Mouse (Mus musculus) kidney, adult 18-20 months (tissue): ENCODE data around the gene Rnf181.

Experiments
- DNase-seq: peaks from one replicate; pipeline ENCODE4 v3.0.0; 2021

Gene Rnf181

DNA sequence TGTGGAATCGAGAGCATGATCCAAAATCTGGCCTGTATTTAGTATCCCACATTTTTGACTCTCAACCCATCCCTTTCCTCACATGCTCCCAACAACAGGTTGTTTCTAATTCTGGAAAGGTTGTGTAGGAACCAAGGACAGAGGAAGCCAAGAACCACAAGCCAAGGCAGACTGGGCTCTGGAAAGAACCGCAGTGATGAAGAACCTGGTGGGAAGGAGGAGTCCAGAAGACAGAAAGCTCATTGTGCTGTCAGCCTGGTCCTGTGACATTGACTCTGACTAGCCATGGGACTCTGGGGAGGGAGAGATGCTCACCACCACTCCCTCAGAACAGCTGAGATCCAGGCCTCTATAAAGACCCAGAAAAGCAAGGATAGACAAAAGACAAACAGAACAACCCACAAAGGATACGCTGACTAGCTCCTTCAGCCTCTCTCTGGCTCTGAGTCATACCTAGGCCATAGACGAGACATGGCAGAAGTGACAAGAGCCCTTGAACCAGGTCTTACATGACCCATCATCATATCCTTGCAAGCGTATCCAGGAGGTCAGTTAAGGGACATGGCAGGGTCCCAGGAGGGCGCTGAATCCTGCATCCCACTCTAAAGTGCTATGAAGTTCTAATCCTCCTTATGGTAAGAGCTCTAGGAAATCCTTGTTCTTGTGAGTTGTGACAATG is 16.5 kb upstream of the Rnf181 start:
- no peak for DNase-seq

DNA sequence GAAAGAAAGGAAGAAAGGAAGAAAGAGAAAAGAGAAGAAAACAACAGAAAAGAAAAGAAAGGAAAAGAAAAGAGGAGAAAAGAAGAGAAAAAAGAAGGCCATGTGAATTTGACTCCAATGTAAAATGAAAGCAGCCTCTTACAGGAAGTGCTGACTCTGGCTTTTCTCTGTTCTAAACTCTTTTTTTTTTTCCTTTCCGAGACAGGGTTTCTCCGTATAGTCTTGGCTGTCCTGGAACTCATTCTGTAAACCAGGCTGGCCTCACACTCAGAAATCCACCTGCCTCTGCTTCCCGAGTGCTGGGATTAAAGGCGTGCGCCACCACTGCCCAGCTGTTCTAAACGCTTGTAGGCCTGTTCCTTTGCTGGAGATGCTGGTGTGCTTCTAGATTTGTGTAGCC is 15.7 kb upstream of the Rnf181 start:
- DNase-seq: no peak

DNA sequence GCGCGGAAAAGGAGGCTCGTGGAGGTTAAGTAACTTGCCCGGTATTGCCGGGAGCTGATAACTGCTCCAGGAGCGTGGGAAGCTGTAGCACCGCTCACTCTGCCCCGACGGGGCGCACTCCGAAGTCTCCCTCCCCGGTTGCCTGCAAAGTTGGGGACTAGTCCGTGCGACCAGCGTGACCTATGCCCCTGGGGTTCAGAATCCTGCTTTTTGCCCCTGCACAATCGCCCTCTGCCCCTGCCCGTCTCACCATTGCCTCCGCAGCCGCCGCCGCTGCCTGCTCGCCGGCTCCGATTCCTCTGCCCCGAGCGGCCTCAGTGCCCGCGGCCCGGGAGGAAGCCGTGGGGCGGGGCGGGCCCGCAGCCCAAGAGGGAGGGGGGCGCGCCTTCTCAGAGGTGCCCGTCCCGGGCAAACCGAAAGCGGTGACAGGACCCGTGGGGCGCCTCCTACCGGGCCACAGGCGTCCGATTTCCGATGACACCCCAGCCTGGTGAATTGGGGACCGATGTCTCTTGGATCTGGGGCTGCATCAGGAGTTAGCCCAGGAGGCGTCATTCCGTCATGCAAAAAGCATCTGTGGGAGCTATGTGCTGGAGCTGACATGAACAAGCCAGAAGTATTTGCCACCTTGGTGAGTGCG is 13.5 kb upstream of the Rnf181 start, which contains the start of gene Vamp5:
TSS of gene Vamp5 (minus strand) at position 338 of the 640 bp plus-strand sequence.
- peak; percentile 90 for DNase-seq

DNA sequence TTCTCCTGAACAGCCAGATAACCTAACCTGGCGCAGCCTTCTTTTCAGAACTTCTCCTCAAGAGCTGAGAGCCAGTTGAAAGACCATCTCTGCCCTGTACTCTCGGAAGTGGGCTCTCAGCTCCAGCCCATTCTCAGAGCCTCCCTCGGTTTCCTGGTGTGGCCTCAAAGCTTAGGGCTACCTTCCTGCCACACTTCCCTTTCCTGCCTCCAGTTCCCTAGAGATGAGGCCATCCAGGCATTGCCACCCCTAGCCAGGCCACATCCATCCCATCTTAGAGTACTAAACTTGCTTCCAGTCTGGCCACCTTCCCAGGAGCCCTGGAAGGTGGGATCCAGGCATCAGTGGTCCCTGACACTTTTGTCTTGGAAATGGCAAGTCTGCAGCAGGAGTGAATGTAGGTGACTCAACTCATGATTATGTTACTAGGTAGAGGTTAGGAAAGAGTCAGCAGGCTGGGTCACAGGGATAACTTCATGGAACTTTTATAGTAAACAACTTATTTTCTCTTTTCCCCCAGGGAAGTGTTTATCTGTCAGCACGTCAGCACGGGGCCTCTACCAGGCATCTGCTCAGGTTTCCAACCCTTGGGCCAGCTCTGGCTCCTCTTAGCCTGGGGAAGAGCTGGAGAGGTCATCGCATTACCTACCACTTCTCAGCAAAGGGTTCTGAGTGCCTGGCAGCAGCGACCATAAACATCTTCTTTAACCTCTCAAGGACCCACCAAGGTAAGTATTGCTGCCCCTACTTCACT is 12.8 kb upstream of the Rnf181 start:
- DNase-seq: peak; percentile 55

DNA sequence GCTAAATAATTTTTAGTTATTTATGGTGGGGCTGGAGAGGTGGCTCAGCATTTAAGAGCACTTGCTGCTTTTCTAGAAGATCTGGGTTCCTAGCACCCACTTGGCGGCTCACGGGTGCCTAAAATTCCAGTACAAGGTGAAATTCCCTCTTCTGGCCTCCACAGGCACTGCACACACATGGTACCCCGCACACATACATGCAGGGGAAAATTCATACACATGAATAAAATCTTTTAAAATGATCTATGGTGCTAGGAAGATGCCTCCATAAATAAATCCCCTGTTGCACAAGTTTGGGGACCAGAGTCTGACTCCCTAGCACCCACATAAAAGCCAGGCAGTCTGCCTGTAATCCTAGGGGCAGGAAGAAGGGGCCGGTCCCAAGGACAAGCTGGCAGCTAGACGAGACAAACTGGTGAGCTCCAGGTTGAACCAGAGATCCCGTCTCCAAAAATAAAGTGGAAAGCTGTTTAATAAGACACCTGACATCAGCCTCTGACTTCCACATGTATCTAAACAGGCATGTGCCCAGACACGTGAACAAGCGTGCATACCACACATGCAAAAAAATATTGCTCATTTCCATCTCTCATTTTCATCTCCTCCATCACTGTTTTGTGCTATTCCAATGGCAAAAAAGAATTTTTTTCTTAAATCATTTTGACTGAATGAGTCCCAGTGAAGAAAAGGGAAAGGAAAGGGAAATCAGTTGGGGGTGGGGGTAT is 11.9 kb upstream of the Rnf181 start:
- no peak for DNase-seq

DNA sequence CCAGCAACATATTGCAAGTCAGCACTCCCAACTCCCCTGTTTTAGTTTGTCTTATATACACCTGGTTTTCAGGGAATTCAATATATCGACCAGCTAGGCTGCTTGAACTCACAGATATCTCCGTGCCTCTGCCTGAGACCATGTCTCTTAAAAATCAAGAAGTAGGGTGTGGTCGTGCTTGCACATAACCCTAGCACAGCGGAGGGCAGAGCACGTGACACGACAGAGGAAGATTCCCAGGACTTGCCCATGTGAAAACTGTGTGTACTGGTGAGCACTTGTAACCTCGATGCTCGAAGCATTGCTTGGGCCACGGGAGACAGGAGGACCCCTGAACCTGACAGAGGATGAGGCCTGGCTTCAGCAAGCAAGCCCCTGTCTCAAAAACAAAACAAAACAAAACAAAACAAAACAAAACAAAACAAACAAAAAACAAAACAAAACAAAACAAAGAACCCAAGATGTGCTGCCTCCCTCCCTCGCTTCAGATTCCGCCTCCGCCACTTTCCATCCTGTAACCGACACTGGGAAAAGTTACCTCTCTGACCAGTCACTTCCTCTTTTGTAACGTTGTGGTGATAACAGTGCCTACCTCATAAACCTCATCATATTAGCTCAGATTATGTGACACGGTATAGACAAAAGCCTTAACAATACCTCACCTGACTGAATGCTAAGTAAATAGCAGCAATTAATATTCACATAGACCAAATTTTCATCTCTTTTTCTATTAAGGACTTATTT is 8.2 kb upstream of the Rnf181 start:
- DNase-seq: no peak

DNA sequence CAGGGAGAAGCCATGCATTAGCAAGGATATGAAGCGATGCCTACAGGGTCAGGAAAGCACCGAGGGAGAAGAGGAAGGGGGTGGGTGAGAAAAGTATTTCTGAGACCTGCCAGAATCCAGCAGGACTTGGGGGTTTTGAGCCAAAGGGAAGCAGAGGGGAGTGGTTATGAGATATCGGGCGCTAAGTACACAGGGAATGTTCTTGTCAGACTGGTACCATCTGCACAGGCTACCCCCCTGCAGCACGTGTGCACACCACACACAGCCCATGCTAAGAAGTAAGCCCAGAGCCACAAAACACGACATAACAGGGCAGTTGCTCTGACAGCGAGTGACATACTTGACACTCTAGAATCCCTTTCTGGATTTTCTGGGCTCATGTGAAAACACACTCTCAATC is 7.5 kb upstream of the Rnf181 start:
- no peak for DNase-seq

DNA sequence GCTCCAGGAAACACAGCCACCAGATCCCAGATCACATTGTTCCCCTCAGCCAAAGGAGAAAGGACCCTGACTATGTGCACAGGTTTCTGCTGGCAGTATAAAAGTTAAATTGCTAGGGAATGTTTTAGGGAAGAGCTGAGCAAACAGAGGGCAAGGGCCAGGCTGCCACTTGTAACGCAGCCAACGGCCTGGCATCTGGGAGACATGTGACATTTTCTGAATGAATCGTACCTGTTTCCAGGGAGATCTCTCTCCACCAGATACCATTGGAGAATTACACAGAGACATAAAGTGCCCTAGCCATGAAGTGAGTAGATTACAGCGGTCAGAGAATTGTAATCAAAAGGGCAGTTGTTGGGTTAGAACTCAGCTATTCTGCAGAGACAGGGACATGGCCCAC is 6.4 kb upstream of the Rnf181 start:
- no peak for DNase-seq

DNA sequence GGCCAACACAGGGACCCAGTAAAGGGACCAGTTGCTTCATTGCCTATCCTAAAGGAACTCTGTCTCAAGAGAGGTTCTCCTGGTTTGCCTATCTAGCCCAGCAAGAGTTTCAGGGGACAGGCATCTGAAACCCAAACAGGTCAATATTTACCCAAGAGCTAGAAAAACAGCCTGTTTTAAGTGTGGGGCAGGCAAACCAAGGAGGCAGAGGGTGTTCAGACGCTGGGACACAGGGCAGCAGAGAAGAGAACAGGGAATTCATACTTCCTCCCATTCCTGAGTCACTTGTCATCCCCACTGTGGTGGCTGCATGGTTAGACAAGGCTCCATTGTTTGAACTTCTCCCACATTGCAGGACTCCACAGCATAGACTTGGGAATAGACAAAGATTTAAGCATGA is 4.8 kb upstream of the Rnf181 start:
- DNase-seq: no peak

DNA sequence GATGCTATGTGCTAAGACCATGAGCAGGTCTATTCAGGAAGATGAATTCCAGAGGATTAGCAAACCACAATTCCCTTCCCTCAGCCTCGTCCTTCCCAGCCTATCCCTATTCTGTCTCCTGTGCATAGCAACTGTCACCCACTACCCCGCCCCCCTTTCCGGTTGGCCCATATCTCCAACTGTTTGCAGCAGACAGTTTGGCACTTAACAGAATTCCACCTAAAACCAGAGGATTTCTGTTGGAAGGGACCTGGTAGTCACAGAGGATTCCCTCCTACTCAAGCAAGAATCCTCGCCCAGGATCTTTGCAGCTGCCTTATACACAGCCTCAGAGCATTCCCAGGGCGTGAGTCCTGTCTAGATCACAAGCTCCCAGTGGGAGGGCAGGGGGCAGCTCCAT is 4.4 kb upstream of the Rnf181 start:
- DNase-seq: no peak

DNA sequence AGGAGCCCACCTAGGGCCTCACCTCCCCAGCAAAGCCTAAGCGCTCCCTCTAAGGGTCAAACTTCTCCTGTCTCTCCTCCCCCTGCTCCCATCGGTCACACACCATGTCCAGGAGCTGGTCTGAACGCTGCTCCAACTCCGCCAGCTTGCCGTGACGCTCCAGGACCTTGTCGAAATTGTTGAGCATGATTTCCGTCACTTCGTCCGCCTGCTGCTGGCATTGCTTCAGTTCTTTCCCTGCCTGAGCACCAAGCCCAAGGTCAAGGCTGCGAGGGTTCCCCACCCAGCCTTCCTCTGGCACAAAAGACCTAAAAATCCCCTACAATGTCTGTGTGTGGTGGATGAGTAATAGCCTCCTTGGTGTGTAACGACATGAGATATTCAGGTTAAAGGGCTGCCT is 3.3 kb upstream of the Rnf181 start:
- DNase-seq: no peak

DNA sequence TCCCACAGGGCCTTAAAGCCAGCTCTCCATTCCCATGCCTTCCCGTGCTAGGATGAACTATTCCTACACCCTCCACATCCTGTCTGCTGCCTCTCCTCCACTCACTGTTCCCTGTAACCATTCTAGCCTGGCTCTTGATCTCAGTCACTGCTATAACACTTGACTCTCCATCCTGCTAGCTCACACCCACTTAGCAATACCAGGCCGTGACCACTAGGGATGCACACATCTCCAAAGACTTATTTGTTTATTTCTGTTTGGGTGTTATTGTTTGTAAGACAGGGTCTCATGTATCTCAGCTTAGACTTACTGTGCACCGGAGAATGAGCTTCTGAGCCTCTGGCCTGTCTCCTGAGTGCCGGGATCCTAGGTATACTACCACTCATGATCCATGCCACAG is 2.8 kb upstream of the Rnf181 start:
- no peak for DNase-seq

DNA sequence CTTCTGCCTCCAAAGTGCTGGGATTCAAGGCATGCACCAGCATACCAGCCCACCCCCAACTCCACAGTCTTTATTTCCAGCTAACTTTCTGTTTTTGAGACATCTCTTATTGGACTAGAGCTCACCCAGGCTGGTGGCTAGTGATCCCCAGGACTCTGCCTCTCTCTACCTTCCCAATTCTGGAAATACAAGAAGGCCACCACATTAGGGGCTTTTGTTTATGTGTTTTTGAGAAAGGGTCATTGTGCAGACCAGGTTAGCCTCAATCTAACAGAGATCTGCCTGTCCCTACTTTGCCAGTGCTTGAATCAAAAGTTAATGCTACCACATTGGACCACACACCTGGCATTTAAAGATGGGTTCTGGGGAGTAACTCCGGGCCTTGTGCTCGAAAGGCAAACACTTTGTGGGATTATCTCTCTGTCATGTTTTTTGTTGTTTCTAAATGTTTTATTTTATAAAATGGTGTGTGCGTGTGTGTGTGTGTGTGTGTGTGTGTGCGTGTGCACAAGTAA is 761 bp upstream of the Rnf181 start:
- no peak for DNase-seq

DNA sequence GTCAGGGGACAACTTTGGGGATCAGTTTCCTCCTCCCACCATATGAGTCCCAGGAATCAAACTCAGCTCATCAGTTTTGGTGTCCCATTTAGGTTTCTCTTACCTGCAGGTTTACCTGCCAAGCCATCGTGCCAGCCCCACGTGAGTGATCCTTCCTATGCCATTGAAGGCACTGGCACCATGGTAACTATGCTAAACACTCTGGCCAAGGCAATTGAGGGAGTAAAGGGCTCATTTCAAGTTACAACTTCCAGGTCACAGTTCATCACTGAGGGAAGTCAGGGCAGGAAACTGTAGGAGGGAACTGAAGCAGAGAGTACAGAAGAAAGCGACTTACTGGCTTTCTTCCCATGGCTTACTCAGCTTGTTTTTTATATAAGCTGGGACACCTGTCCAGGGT is 452 bp downstream of the Rnf181 start:
- no peak for DNase-seq

DNA sequence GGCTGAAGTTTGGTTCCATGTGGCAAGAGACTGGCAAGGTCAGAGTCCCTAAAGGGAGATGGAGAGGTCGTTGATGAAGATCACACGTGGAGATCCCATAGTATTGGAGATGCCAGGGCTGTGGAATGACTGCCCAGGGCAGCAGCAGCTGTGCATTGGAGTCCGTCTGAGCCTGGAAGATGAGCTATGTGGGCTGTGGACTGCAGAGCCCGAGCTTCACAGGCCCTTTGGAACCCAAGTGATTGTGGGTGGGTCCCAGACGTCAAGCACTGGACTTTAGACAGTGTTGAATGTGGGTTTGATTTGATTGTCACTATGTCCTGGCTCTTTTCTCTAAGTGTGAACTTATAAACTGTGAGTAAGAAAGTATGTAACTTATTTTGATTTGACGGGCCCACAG is 1.8 kb downstream of the Rnf181 start:
- no peak for DNase-seq

DNA sequence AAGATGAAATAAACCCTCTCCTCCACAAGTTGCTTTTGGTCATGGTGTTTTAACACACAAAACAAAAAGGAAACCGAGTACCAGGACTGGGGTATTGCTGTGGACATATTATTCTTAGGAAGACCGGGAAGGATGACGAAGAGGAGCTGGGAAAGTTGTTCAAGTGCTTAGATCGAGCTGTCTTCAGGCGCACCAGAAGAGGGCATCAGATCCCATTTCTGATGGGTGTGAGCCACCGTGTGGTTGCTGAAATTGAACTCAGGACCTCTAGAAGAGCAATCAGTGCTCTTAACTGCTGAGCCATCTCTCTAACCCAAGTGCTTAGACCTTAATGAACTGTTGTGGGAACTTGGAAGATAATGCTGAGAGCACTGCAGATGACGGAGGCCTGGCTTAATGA is 2.7 kb downstream of the Rnf181 start:
- DNase-seq: no peak

DNA sequence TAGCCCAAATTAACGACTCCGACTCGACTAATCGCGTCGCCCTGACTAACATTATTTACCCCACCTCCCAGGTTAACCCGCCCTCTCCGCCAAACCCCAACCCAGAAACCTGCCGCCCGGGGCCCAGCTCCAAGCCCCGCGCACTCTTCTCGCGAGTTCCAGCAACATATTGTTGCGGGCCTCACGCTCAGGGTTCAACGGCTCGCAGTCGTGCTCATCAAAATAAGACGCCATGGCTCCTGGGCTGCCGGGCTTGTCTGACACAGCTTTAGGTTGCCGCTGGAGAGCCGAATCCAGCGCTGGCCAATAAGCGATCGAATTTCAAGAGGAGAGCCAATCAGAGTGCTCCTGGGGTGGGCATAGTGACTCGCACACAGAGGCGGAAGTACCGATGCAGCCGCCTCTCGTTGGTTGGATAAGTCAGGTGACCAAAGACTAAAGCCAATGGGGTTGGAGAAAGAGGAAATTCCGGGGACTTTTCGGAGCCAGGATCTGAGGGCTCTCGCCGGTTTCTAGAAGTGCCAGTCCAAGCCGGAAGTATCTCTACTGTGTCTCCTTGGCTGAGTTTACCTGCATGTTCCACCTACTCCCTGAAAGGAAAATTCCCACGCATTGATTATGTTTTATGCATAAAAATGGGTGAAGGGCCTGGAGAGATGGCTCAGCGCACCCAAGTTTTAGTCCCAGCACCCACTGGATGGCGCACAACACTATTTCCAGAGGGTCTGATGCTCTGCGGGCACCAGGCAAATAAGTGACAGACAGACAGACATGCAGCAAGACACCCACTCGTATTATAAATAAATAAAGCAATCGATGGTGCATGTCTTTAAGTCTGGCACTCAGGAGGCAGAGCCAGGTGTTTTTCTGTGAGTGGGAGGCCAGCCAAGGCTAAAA is 4.4 kb downstream of the Rnf181 start:
- peak; percentile 94 for DNase-seq

DNA sequence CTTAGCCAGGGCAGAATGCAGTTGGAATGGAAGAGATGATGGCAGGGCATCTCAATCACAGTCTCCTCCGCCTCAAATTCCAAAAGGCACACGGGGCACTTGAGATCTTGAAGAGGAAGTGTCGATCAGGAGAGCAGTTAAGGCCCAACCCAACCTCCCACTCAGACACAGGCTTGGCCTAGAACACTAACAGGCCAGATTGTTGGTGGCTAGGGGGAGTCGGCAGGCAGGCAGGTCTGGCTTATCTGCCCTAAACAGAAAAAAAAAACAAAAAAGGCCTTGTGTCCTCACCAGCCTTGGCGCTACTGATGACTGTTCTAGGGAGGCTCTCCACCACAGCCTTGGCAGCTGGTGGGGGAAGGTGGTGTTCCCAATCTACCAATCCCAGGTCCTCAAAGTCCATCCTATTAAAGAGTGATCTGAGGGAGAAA is 5.6 kb downstream of the Rnf181 start:
- no peak for DNase-seq

DNA sequence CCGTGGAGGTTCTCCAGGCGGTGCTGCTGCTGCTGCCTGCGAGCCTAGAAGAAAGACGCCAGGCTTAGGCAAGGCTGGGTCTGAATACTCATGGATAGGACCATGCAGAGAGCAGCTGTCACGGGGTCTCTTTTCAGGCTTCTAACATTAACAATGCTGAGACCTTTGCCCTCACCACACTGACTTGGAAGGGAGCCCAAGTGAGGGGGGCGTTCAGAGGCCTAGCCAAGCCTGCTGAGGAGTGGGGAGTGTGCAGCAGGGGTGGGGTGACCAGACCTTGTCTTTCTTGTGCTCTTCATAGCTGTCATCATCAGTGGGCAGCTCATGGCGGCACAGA is 6.2 kb downstream of the Rnf181 start:
- peak; percentile 70 for DNase-seq

DNA sequence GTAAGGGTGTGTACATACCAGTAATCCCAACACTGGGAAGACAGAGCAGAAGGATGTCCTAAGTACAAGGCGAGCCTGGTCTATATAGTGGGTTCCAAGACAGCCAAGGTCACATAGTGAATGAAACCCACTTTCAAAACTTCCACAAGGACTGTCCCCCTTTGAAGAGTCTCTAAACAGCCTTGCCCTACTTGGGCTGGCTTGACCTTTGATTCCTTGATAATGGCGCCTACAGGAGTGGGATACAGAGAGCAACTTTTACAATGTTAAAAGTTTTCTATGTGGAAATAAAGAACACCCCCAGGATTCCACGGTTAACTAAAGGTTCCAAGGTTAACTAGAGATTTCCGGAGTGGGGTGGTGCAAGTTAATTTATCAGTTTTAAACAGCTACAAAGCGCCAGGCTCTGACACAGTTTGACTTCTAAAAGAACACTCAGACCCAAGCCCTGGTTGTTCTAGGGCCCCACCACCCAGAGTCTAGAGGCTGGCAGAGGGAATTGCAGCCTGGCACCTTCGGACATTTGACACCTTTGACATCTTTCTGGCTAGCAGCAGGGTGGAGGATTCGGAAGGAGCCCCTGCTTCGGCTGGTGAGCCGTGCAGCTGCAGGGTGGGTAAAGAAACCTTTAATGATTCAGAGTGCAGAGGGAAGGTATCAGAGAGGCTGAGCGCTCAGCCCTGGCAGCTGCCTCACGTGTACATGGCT is 6.7 kb downstream of the Rnf181 start:
- peak; percentile 56 for DNase-seq

DNA sequence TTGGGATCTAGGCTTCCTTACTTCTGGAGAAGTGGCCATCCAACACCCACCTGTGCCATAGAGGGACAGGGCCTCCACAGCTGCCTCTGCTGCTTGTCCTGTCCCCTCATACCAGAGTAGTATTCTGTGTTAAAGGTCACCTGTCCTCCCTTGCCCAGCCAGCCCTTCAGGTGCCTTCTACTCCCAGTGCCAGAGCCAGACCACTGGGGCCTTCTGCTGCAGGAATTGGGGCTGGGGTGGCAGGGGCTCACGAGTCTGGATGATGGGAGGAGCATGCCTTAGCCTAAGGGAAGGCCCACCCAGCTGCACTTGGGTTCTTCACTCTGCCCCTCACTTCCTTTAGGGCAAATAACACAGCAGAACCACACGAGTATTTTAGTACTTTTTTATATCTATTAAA is 7.4 kb downstream of the Rnf181 start:
- DNase-seq: no peak
